Mouse (Mus musculus): Measurements from ENCODE around the gene Scel.
A peak's percentile ranks its signal among the peaks of the same experiment; 100 is the strongest.

Scel gene

GRCm38 (mm10) chr14:103575854-103576253 lies 62.7 kb downstream of the Scel start:
- DNase-seq: no peak

GRCm38 (mm10) chr14:103577011-103577410 lies 63.9 kb downstream of the Scel start:
- DNase-seq: no peak

GRCm38 (mm10) chr14:103586662-103587061 lies 73.5 kb downstream of the Scel start:
- no peak for DNase-seq

GRCm38 (mm10) chr14:103587208-103587900 lies 74.2 kb downstream of the Scel start:
- no peak for DNase-seq

- peak; percentile 16 to 27 for DNase-seq
These were observed 76.7 kb downstream of the Scel start for GRCm38 (mm10) chr14:103589819-103590218.

- DNase-seq: no peak
These were observed 82.7 kb downstream of the Scel start for GRCm38 (mm10) chr14:103595870-103596269.

- peak; percentile 5 to 25 for DNase-seq
These were observed 94.9 kb downstream of the Scel start for GRCm38 (mm10) chr14:103608063-103608462.

- DNase-seq: no peak
These were observed 100.6 kb downstream of the Scel start for GRCm38 (mm10) chr14:103613573-103614271.

GRCm38 (mm10) chr14:103614272-103614587 lies 101.1 kb downstream of the Scel start:
- DNase-seq: no peak

- no peak for DNase-seq
These were observed 106.6 kb downstream of the Scel start for GRCm38 (mm10) chr14:103619756-103620155.

GRCm38 (mm10) chr14:103621207-103621606 lies 108.1 kb downstream of the Scel start:
- DNase-seq: no peak

GRCm38 (mm10) chr14:103626100-103626499 lies 113.0 kb downstream of the Scel start:
- DNase-seq: no peak

GRCm38 (mm10) chr14:103629639-103630364 lies 116.7 kb downstream of the Scel start:
- DNase-seq: no peak

- DNase-seq: peak in 1 of 2 experiments; percentile 11
These were observed 117.4 kb downstream of the Scel start for GRCm38 (mm10) chr14:103630545-103630944.

GRCm38 (mm10) chr14:103643933-103644332 lies 130.8 kb downstream of the Scel start:
- no peak for DNase-seq

- DNase-seq: no peak
These were observed 134.8 kb downstream of the Scel start for GRCm38 (mm10) chr14:103647981-103648380.

- DNase-seq: no peak
These were observed 135.6 kb downstream of the Scel start for GRCm38 (mm10) chr14:103648623-103649255.

GRCm38 (mm10) chr14:103649302-103649701 lies 136.2 kb downstream of the Scel start:
- DNase-seq: no peak

- peak; percentile 86 to 89 for DNase-seq
These were observed 136.8 kb downstream of the Scel start, which contains the start of gene Slain1 for GRCm38 (mm10) chr14:103649896-103650334. Gene Slain1, plus strand, starts transcription at chr14:103650228.

- DNase-seq: peak; percentile 65 to 76
These were observed 137.4 kb downstream of the Scel start for GRCm38 (mm10) chr14:103650413-103651101.

GRCm38 (mm10) chr14:103651106-103651505 lies 138.0 kb downstream of the Scel start:
- no peak for DNase-seq

GRCm38 (mm10) chr14:103651562-103651961 lies 138.4 kb downstream of the Scel start:
- no peak for DNase-seq

- DNase-seq: no peak
These were observed 139.4 kb downstream of the Scel start for GRCm38 (mm10) chr14:103652524-103652923.

Measured in lung, postnatal 4 days (tissue).